In genomic region chr9:32685793-32686558, GRCm38 (mm10) we compare ENCODE assay signal across 9 mouse cellular contexts. TPM values are rescaled to one million over a fixed set of nuclear protein-coding genes. Genes with fewer than 3 reads are reported as not detected.
DNase-seq lines count a peak whose midpoint lies in the region; ATAC-seq and TF ChIP-seq lines count a peak whose summit lies in the region.
"Had no signal": no experiment of that assay in that cellular context is flagged by ENCODE, and none has a peak within 500 bp of the region (broad histone marks: within the 10 kb centered on the region; RNA-seq: fewer than 3 reads in every experiment).

No protein-coding gene starts in this region.

- no peaks in the 10 kb centered on the region for H3K36me3 ChIP-seq in stomach, embryonic 15.5 days
- no peaks in the 10 kb centered on the region for H3K36me3 ChIP-seq in stomach, postnatal 0 days (ENCODE audit: control insufficient read depth, insufficient read depth, low read length)
- H3K36me3 ChIP-seq in forebrain, embryonic 15.5 days: no peaks in the 10 kb centered on the region
- H3K36me3 ChIP-seq in macrophage (ENCODE audit: inconsistent target): no peaks in the 10 kb centered on the region
- no peaks in the 10 kb centered on the region for H3K36me3 ChIP-seq in kidney, embryonic 14.5 days (ENCODE audit: control insufficient read depth, insufficient read depth, low read length)
- H3K36me3 ChIP-seq: lung, embryonic 15.5 days had no signal

- H3K4me3 ChIP-seq in stomach, embryonic 15.5 days (replicated peaks): no peak overlapping the region
- H3K4me3 ChIP-seq in stomach, postnatal 0 days (ENCODE audit: low read depth, low read length): no peak overlapping the region
- H3K4me3 ChIP-seq in forebrain, embryonic 15.5 days: no peak overlapping the region
- no peak overlapping the region for H3K4me3 ChIP-seq in macrophage (ENCODE audit: inconsistent target)
- H3K4me3 ChIP-seq in kidney, embryonic 14.5 days (ENCODE audit: low read length): no peak overlapping the region
- H3K4me3 ChIP-seq: erythroblast, embryonic 14.5 days; lung, embryonic 15.5 days had no signal

- no peak overlapping the region for H3K4me2 ChIP-seq in stomach, embryonic 15.5 days
- H3K4me2 ChIP-seq in stomach, postnatal 0 days (replicated peaks; ENCODE audit: low read depth): no peak overlapping the region
- H3K4me2 ChIP-seq in forebrain, embryonic 15.5 days (replicated peaks): 0 out of 2 replicates have a peak overlapping the region, but pooled peaks have one; percentile 4
- H3K4me2 ChIP-seq in kidney, embryonic 14.5 days (replicated peaks; ENCODE audit: low read depth, low read length): no peak overlapping the region
- H3K4me2 ChIP-seq: lung, embryonic 15.5 days had no signal

- no peaks in the 10 kb centered on the region for H3K9me3 ChIP-seq in stomach, embryonic 15.5 days
- H3K9me3 ChIP-seq in stomach, postnatal 0 days (ENCODE audit: control insufficient read depth, low read length): no peaks in the 10 kb centered on the region
- H3K9me3 ChIP-seq in forebrain, embryonic 15.5 days: no peaks in the 10 kb centered on the region
- H3K9me3 ChIP-seq in kidney, embryonic 14.5 days (ENCODE audit: control insufficient read depth, low read length): no peaks in the 10 kb centered on the region
- H3K9me3 ChIP-seq: lung, embryonic 15.5 days had no signal

- H3K4me1 ChIP-seq in stomach, embryonic 15.5 days: no peaks in the 10 kb centered on the region
- no peaks in the 10 kb centered on the region for H3K4me1 ChIP-seq in stomach, postnatal 0 days (replicated peaks; ENCODE audit: control insufficient read depth, insufficient read depth)
- H3K4me1 ChIP-seq in forebrain, embryonic 15.5 days: peaks cover 32% of the 10 kb centered on the region
- no peaks in the 10 kb centered on the region for H3K4me1 ChIP-seq in kidney, embryonic 14.5 days (ENCODE audit: control insufficient read depth, insufficient read depth, low read length)

- H3K9ac ChIP-seq in stomach, embryonic 15.5 days: no peak overlapping the region
- H3K9ac ChIP-seq in stomach, postnatal 0 days (ENCODE audit: low read length): no peak overlapping the region
- H3K9ac ChIP-seq in forebrain, embryonic 15.5 days (replicated peaks): no peak overlapping the region
- H3K9ac ChIP-seq in kidney, embryonic 14.5 days (ENCODE audit: low read depth, low read length): no peak overlapping the region
- H3K9ac ChIP-seq: lung, embryonic 15.5 days had no signal

- no peaks in the 10 kb centered on the region for H3K27me3 ChIP-seq in stomach, embryonic 15.5 days (replicated peaks)
- H3K27me3 ChIP-seq in stomach, postnatal 0 days (ENCODE audit: control insufficient read depth, insufficient read depth, low read length): no peaks in the 10 kb centered on the region
- H3K27me3 ChIP-seq in forebrain, embryonic 15.5 days: peaks cover 75% of the 10 kb centered on the region
- H3K27me3 ChIP-seq in kidney, embryonic 14.5 days (ENCODE audit: control insufficient read depth, insufficient read depth, low read length): no peaks in the 10 kb centered on the region
- H3K27me3 ChIP-seq: lung, embryonic 15.5 days had no signal

- H3K27ac ChIP-seq in stomach, embryonic 15.5 days: no peak overlapping the region
- H3K27ac ChIP-seq in stomach, postnatal 0 days (replicated peaks): no peak overlapping the region
- H3K27ac ChIP-seq in forebrain, embryonic 15.5 days (replicated peaks): no peak overlapping the region
- peak overlapping the region; percentile 29 for H3K27ac ChIP-seq in macrophage
- H3K27ac ChIP-seq in kidney, embryonic 14.5 days (ENCODE audit: low read depth, low read length): no peak overlapping the region
- H3K27ac ChIP-seq: lung, embryonic 15.5 days had no signal

- H3K79me2 ChIP-seq in macrophage (ENCODE audit: inconsistent target): no peaks in the 10 kb centered on the region

- no peak for TF ChIP-seq CTCF in stomach, postnatal 0 days (IDR thresholded peaks at IDR 0.05; ENCODE audit: low read depth)

- TF ChIP-seq EP300 in stomach, postnatal 0 days (optimal IDR thresholded peaks at IDR 0.05): no peak

- no peak for DNase-seq in stomach, postnatal 0 days (ENCODE audit: low spot score)
- no peak for DNase-seq in thymus, postnatal 36 days

- 60% methylated on average over 8 of the region's 8 CpGs for WGBS in stomach, embryonic 15.5 days
- 52% methylated on average over 8 of the region's 8 CpGs for WGBS in stomach, postnatal 0 days
- 2% methylated on average over 8 of the region's 8 CpGs for WGBS in forebrain, embryonic 15.5 days
- WGBS in macrophage (ENCODE audit: missing documents): 38% methylated on average over 8 of the region's 8 CpGs
- WGBS in kidney, embryonic 14.5 days: 36% methylated on average over 8 of the region's 8 CpGs

- peak; percentile 39; the same call in 1 of the 2 replicates for ATAC-seq in stomach, embryonic 15.5 days (ENCODE audit: insufficient read depth, low FRiP score, low read depth)
- no peak for ATAC-seq in stomach, postnatal 0 days (ENCODE audit: low FRiP score, low TSS enrichment)
- peak; percentile 93 for ATAC-seq in forebrain, embryonic 15.5 days (replicated peaks)
- ATAC-seq in kidney, embryonic 14.5 days (ENCODE audit: low FRiP score, low TSS enrichment): no peak
- ATAC-seq in cerebellum, adult (ENCODE audit: insufficient number of reproducible peaks, low FRiP score, low TSS enrichment): no peak

RNA-seq across cellular contexts. Expression of gene Ets1, which starts 50.0 kb away (rescaled TPM):
- polyA plus RNA-seq in stomach, embryonic 15.5 days (2015; fragmentation: Nextera tagmentation; extraction: Ambion mirVana): 41.3 and 45.9 TPM in 2 replicates
- polyA plus RNA-seq in stomach, postnatal 0 days (2015; fragmentation: Nextera tagmentation; extraction: Ambion mirVana): 8.8 and 9.9 TPM in 2 replicates
- 18.9 and 20.3 TPM in 2 replicates for polyA plus RNA-seq in forebrain, embryonic 15.5 days (2015; fragmentation: Nextera tagmentation; extraction: Ambion mirVana)
- total RNA-seq in macrophage (2018; cell fraction: chromatin; rRNA removed): 10 to 100 TPM in 3 of 26 experiments, 1 to 10 TPM in 16, under 1 TPM in 7; 0.46 to 26.4 (median 1.6) TPM
- total RNA-seq in macrophage (2018; cell fraction: cytosol; rRNA removed): 1 to 10 TPM in 13 of 26 experiments, under 1 TPM in 13; 0.28 to 8.4 (median 1.0) TPM
- 10 to 100 TPM in 2 of 26 experiments, 1 to 10 TPM in 17, under 1 TPM in 7; 0.33 to 12.1 (median 1.3) TPM for total RNA-seq in macrophage (2018; cell fraction: nucleus; rRNA removed)
- polyA plus RNA-seq in macrophage (2018): 0.69 to 2.5 TPM (median 0.79 TPM) in 3 replicates
- polyA plus RNA-seq in kidney, embryonic 14.5 days (2014; fragmentation: Nextera tagmentation; extraction: Ambion mirVana): 26.2 and 58.0 TPM in 2 replicates

Comparison
In these comparisons a context has a peak if more than half of its experiments do, and no peak if none do; other contexts are left out.
1. ATAC-seq: peak in stomach, embryonic 15.5 days (single experiment) and forebrain, embryonic 15.5 days (single experiment); none in stomach, postnatal 0 days (single experiment), kidney, embryonic 14.5 days (single experiment) and cerebellum, adult (single experiment).